Mouse (Mus musculus) kidney, embryonic 15.5 days (tissue): ENCODE measurements at regions not wholly inside any gene's neighbourhood (a gene's known extent, or its start where the extent isn't known, plus 50 kb on each side); places are given as distances from the start of the nearest gene placed in this dataset.

Experiments
- ATAC-seq: fragments of 200-750 bp; cut with Nextera tagmentation; replicated peaks from 2 replicates; pipeline ENCODE4 v1.8.0; 2017; ENCODE audit warnings: moderate TSS enrichment; ENCODE audit not compliant: low FRiP score
- H3K27ac ChIP-seq: fragments of 300-500 bp; sonication (generic); 2 replicates; pipeline ENCODE4 v1.5.1; 2015; ENCODE audit warnings: mild to moderate bottlenecking, inconsistent platforms
- H3K27me3 ChIP-seq: fragments of 300-500 bp; sonication (generic); 2 replicates; pipeline ENCODE4 v1.6.1; 2015; ENCODE audit warnings: inconsistent platforms
- H3K36me3 ChIP-seq: fragments of 300-500 bp; sonication (generic); 2 replicates; pipeline ENCODE4 v1.6.1; 2015; ENCODE audit warnings: inconsistent platforms
- H3K4me1 ChIP-seq: fragments of 300-500 bp; sonication (generic); 2 replicates; pipeline ENCODE4 v1.6.1; 2015; ENCODE audit warnings: inconsistent platforms
- H3K4me2 ChIP-seq: fragments of 300-500 bp; sonication (generic); 2 replicates; pipeline ENCODE4 v1.6.1; 2015; ENCODE audit warnings: moderate library complexity, mild to moderate bottlenecking, inconsistent platforms
- H3K4me3 ChIP-seq: fragments of 300-500 bp; sonication (generic); replicated peaks from 2 replicates; pipeline ENCODE4 v1.5.1; 2015; ENCODE audit warnings: mild to moderate bottlenecking, inconsistent platforms
- H3K9ac ChIP-seq: fragments of 300-500 bp; sonication (generic); 2 replicates; pipeline ENCODE4 v1.6.1; 2015; ENCODE audit warnings: mild to moderate bottlenecking, inconsistent platforms
- H3K9me3 ChIP-seq: fragments of 300-500 bp; sonication (generic); replicated peaks from 2 replicates; pipeline ENCODE4 v1.6.1; 2016; ENCODE audit warnings: inconsistent platforms
- WGBS: fragments of 180-500 bp; shearing (Covaris S2); methylation state at CpG from one replicate; pipeline ENCODE4 v1.1.7; 2015; ENCODE audit warnings: mixed read lengths; 5-methylcytosine and 5-hydroxymethylcytosine counted together

DNA sequence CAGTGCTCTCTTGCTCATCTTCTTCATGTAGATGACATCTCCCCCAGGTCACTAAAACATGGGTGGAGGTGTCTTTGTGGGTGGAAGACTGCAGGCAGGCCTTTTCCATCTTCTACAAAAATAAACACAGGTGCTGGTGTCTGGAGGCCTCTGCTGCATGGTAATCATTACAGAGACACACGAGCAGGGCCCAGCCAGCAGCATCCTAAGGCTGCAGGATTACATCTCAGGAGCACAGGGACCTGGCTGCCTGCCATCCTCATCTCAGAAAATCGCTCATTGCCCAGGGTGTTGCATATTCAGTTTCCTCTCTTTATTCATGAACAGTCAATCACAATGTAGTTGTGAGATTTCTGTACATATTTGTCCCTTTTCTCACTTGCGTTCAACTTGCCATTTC is 56.5 kb upstream of the Cobl start:
- no peak overlapping the region for H3K4me3 ChIP-seq
- ATAC-seq = no peak
- H3K36me3 ChIP-seq = no peaks in the 10 kb centered on the region
- H3K4me1 ChIP-seq = no peaks in the 10 kb centered on the region
- H3K9me3 ChIP-seq = no peaks in the 10 kb centered on the region
- 55% methylated on average over 3 of the region's 3 CpGs for WGBS
- no peak overlapping the region for H3K9ac ChIP-seq
- H3K27me3 ChIP-seq = no peaks in the 10 kb centered on the region
- no peak overlapping the region for H3K4me2 ChIP-seq
- no peak overlapping the region for H3K27ac ChIP-seq

DNA sequence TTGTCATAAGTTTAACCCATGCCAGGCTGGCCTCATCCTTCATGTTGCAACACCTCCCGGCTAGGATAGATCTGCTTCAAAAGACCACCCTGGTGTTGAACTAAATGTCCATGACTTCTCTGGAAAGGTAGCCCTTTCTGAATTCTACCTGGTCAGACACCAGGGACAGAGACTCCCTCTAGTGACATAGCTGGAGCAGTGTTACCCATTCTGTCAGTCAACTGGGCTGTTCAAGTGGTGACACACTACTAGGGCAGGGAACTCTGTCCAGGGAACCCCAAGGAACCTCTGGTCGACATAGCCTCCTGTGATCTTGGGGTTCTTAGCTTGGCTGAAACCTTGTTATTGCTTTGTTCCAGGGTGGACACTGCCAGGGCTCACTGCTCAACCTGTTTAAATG is 51.6 kb upstream of the Cobl start:
- no peak overlapping the region for H3K4me2 ChIP-seq
- 87% methylated on average over 2 of the region's 2 CpGs for WGBS
- H3K36me3 ChIP-seq = no peaks in the 10 kb centered on the region

More for the DNA sequence above, 51.6 kb upstream of the Cobl start:
- Histone ChIP-seq H3K4me3 (no peak overlapping the region), H3K4me1 (no peaks in the 10 kb centered on the region), H3K27me3 (no peaks in the 10 kb centered on the region), H3K9ac (no peak overlapping the region), H3K9me3 (no peaks in the 10 kb centered on the region), H3K27ac (no peak overlapping the region)
- ATAC-seq = no peak
